Mouse (Mus musculus): Measurements from ENCODE around the gene Tbrg4. TPM values are rescaled to one million over a fixed set of nuclear protein-coding genes. Genes with fewer than 3 reads are reported as not detected.

Gene Tbrg4
- polyA plus RNA-seq (2015; fragmentation: Nextera tagmentation; extraction: Ambion mirVana): 20.3 and 22.5 TPM in 2 replicates

DNA sequence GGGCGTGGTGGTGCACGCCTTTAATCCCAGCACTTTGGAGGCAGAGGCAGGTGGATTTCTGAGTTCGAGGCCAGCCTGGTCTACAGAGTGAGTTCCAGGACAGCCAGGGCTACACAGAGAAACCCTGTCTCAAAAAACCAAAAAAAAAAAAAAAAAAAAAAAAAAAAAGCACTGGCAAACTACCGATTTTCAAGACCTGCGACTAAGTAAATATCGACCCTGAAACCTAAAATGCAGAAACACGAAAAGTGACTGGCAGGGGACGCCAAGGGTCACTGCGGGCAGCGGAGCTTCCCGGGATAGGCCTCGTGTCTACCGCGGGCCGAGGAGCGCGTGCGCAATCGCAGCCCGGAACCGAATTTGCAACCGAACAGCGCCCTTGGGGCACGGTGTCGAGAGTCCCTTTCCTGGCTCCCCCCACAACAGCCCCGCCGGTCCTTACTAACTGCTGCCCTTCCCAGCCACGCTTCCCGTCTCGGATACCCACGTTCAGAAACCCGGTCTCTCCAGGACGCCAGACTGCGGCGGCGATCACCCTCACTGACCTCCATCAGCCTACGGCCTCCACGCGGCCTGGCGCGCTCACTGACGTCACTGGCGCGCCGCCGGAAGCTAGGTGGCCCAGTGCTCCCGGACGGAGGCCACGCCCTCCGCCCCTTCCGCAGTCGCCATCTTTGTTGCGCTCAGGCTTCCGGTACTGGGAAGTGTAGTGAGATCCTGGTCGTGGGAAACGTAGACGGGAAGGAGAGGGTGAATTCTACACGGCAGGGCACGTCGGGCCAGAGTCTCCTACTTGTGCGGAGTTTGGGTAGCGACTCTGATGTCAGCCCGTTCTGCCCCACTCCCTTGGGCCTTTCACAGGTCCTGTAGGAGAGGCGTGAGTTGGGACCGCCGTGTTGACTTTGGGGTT, at the start of gene Tbrg4:
Gene Tbrg4, minus strand, starts transcription at position 590 of the 910 bp plus-strand sequence.

DNA sequence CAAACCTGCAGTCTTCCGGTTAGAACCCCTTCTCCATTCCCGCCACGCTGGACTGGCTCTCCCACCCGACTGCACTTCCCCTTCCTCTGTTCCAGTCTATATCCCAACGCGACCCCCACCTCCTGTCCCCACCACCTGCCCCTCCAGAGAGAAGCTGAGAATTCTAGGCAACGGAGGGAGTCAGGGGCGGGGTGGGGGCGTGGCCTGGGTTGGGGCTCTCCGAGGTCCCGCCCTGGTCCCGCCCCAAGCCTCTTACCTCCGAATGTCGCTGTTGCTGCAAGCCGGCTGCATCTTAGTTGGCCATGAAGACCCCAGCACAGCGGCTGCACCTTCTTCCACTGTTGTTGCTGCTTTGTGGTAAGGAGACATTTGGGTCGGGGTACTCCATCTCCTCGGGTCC, 32.4 kb upstream of the Tbrg4 start, which contains the start of gene Ramp3:
Gene Ramp3, plus strand, starts transcription at position 251 of the 400 bp plus-strand sequence.

DNA sequence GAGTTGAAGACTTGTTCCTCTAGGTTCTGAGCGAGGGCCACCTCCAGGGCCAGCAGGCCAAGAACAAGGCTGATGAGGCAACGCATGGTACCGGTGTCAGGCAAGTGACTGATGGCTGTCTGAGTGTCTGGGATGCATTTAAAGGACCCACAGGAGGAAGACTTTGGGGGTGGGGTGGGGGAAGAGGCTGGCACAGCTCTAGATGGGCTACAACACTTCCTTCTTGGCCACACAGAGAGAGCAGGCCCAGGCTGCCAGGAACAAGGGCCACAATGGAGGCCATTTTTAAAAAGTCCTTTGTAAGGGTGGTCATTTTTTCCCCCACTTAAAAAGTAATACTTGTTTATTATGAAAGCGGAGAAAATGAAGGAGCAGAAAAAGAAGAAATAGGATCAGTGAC, 12.7 kb upstream of the Tbrg4 start, which contains the start of gene Wap:
Gene Wap, minus strand, starts transcription at position 101 of the 400 bp plus-strand sequence.

GRCm38 (mm10) chr11:6605491-6606399, 20.1 kb downstream of the Tbrg4 start, which contains the start of gene Nacad:
Gene Nacad (minus strand): TSS chr11:6606053.

Other genes starting within 250 kb of the Tbrg4 start
- gene Zmiz2, start 237.0 kb downstream of the Tbrg4 start, polyA plus RNA-seq (2015; fragmentation: Nextera tagmentation; extraction: Ambion mirVana): 5.5 and 6.1 TPM in 2 replicates
- 4,730 and 5,487 TPM in 2 replicates for gene Ppia, start 210.6 kb downstream of the Tbrg4 start, polyA plus RNA-seq (2015; fragmentation: Nextera tagmentation; extraction: Ambion mirVana)
- gene H2afv, start 181.6 kb downstream of the Tbrg4 start, polyA plus RNA-seq (2015; fragmentation: Nextera tagmentation; extraction: Ambion mirVana): 150 and 156 TPM in 2 replicates
- gene Purb, start 150.2 kb downstream of the Tbrg4 start, polyA plus RNA-seq (2015; fragmentation: Nextera tagmentation; extraction: Ambion mirVana): 21.8 and 26.4 TPM in 2 replicates
- gene Myo1g, start 105.1 kb downstream of the Tbrg4 start, polyA plus RNA-seq (2015; fragmentation: Nextera tagmentation; extraction: Ambion mirVana): 4.6 and 7.8 TPM in 2 replicates
- 78.9 and 79.6 TPM in 2 replicates for gene Ccm2, start 79.2 kb downstream of the Tbrg4 start, polyA plus RNA-seq (2015; fragmentation: Nextera tagmentation; extraction: Ambion mirVana)
- 37.1 and 43.1 TPM in 2 replicates for gene Nacad, start 20.0 kb downstream of the Tbrg4 start, polyA plus RNA-seq (2015; fragmentation: Nextera tagmentation; extraction: Ambion mirVana)
- gene Wap, start 12.6 kb upstream of the Tbrg4 start, polyA plus RNA-seq (2015; fragmentation: Nextera tagmentation; extraction: Ambion mirVana): not detected in 2 replicates
- gene Ramp3, start 32.5 kb upstream of the Tbrg4 start, polyA plus RNA-seq (2015; fragmentation: Nextera tagmentation; extraction: Ambion mirVana): 1.9 and 2.0 TPM in 2 replicates
- not detected in 2 replicates for gene Gm11983, start 211.6 kb upstream of the Tbrg4 start, polyA plus RNA-seq (2015; fragmentation: Nextera tagmentation; extraction: Ambion mirVana)

Measured in urinary bladder, postnatal 0 days (tissue).